Mouse (Mus musculus): Measurements from ENCODE around the gene Aldh1a2. TPM values are rescaled to one million over a fixed set of nuclear protein-coding genes. Genes with fewer than 3 reads are reported as not detected.

Gene Aldh1a2
- polyA plus RNA-seq, 1 experiment from 2014 or later = 333 TPM

DNA sequence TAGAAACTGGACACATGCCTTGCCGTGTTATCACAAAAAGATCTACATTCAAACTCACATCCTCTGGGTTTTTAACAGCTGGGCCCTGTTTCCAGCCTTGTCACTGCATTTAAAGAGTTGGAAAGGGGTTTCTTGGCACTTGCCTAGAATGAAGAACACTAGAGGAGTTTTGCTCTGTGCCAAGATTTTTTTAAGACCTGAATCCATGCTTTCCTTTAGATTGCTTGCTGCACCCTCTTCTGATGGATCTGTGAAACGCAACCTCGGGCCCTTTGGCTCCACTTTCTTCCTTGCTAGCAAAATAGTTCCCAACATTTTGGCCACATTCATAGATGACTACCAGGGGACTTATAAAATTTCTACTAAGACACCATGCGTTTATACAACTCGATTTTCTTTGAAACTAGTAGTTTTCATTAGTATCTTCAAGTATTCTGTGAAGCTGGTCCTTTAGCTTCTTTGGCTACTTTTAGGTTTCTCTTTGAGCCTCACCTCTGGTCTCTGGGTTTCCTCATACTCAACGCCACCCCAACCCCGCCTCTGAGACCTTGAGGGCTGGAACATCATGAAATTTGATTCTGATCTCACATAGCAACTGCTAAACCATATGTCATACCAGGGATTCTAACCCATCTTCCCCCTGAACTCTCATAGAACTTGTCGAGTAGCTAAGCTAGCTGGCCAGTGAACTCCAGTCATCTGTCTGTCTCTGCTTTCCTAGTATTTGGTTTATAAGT, 35.5 kb upstream of the Aldh1a2 start:
- Histone ChIP-seq H3K9ac (replicated peaks; ENCODE audit: low read length) (no peak overlapping the region), H3K4me2 (replicated peaks; ENCODE audit: low read depth, low read length) (no peak overlapping the region), H3K4me3 (ENCODE audit: low read length) (no peak overlapping the region), H3K27me3 (ENCODE audit: insufficient read depth, low read length) (no peaks in the 10 kb centered on the region), H3K36me3 (ENCODE audit: insufficient read depth, low read length) (no peaks in the 10 kb centered on the region), H3K9me3 (ENCODE audit: low read length) (peaks cover 4% of the 10 kb centered on the region; the same call in 1 of the 2 replicates), H3K27ac (ENCODE audit: low read length) (no peak overlapping the region), H3K4me1 (ENCODE audit: insufficient read depth, low read length) (no peaks in the 10 kb centered on the region)
- WGBS = 61% methylated on average over 8 of the region's 8 CpGs
- ATAC-seq (ENCODE audit: low FRiP score, low TSS enrichment) = no peak

DNA sequence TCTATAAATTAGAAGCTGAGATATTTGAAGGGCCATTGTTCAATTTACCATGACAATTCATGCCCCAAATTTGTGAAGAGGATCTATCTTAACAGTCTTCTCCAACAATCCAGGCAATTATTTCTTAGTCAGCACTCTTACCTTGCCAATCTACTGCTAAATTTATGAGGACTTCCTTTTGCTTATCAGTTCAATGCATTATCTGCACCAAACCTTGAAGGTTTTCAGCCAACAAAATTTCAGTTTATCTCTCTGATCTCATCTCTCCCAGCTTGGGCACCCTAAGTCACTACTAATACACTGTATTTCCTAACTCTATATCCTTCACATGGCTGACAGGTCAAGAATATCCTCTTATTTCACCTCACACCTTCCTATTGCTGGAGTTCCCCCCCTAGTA, 30.3 kb upstream of the Aldh1a2 start:
- Histone ChIP-seq H3K4me1 (ENCODE audit: insufficient read depth, low read length) (no peaks in the 10 kb centered on the region), H3K27me3 (ENCODE audit: insufficient read depth, low read length) (no peaks in the 10 kb centered on the region), H3K27ac (ENCODE audit: low read length) (no peak overlapping the region), H3K4me3 (ENCODE audit: low read length) (no peak overlapping the region), H3K9ac (replicated peaks; ENCODE audit: low read length) (no peak overlapping the region), H3K9me3 (ENCODE audit: low read length) (peaks cover 4% of the 10 kb centered on the region; the same call in 1 of the 2 replicates), H3K4me2 (replicated peaks; ENCODE audit: low read depth, low read length) (no peak overlapping the region), H3K36me3 (ENCODE audit: insufficient read depth, low read length) (no peaks in the 10 kb centered on the region)
- ATAC-seq (ENCODE audit: low FRiP score, low TSS enrichment) = no peak

DNA sequence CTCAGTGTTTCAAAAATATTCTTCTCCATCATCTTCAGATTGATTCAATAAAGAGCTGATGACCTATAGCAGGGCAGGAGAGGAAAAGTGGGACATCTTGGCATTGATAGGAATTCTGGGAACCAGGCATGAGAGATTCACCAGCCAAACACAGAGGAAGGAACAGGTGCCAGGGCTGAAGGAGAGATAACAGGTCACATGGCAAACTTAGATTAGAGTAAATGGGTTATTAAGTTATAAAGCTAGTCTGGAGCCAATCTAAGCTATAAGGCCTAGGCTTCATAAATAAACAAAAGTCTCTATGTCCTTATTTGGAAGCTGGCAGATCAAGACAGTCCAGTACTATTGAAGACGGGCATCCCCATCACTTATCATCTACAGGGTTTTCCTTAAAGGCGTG, 29.8 kb upstream of the Aldh1a2 start:
- Histone ChIP-seq H3K9ac (replicated peaks; ENCODE audit: low read length) (no peak overlapping the region), H3K4me2 (replicated peaks; ENCODE audit: low read depth, low read length) (no peak overlapping the region), H3K36me3 (ENCODE audit: insufficient read depth, low read length) (no peaks in the 10 kb centered on the region), H3K4me1 (ENCODE audit: insufficient read depth, low read length) (no peaks in the 10 kb centered on the region), H3K9me3 (ENCODE audit: low read length) (peaks cover 4% of the 10 kb centered on the region; the same call in 1 of the 2 replicates), H3K27me3 (ENCODE audit: insufficient read depth, low read length) (no peaks in the 10 kb centered on the region), H3K4me3 (ENCODE audit: low read length) (no peak overlapping the region), H3K27ac (ENCODE audit: low read length) (no peak overlapping the region)
- ATAC-seq (ENCODE audit: low FRiP score, low TSS enrichment) = no peak
- WGBS = 85% methylated on average over 2 of the region's 2 CpGs

DNA sequence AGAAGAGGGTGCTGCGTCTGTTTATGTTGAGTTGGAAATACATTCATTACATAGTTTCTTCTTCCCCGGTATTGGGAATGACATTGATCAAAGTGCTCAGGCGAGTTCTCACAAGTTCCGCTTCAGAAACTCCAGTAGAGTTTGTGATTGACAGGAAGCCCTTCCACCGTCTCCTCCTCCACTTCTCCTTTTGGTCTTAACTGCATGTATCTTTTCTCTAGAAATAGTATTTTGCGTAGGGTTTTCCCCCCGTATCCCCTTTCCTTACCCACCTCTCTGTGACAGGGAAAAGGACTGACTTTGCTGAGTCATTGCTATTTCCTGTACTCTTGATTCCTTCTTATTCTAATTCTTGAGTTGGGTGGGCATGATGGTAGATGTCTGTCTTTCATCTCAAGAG, 28.2 kb upstream of the Aldh1a2 start:
- ATAC-seq (ENCODE audit: low FRiP score, low TSS enrichment) = no peak
- Histone ChIP-seq H3K4me1 (ENCODE audit: insufficient read depth, low read length) (no peaks in the 10 kb centered on the region), H3K4me2 (replicated peaks; ENCODE audit: low read depth, low read length) (no peak overlapping the region), H3K4me3 (ENCODE audit: low read length) (no peak overlapping the region), H3K9ac (replicated peaks; ENCODE audit: low read length) (no peak overlapping the region), H3K27me3 (ENCODE audit: insufficient read depth, low read length) (no peaks in the 10 kb centered on the region), H3K9me3 (ENCODE audit: low read length) (peaks cover 4% of the 10 kb centered on the region; the same call in 1 of the 2 replicates), H3K27ac (ENCODE audit: low read length) (no peak overlapping the region), H3K36me3 (ENCODE audit: insufficient read depth, low read length) (no peaks in the 10 kb centered on the region)
- WGBS = 83% methylated on average over 7 of the region's 7 CpGs

DNA sequence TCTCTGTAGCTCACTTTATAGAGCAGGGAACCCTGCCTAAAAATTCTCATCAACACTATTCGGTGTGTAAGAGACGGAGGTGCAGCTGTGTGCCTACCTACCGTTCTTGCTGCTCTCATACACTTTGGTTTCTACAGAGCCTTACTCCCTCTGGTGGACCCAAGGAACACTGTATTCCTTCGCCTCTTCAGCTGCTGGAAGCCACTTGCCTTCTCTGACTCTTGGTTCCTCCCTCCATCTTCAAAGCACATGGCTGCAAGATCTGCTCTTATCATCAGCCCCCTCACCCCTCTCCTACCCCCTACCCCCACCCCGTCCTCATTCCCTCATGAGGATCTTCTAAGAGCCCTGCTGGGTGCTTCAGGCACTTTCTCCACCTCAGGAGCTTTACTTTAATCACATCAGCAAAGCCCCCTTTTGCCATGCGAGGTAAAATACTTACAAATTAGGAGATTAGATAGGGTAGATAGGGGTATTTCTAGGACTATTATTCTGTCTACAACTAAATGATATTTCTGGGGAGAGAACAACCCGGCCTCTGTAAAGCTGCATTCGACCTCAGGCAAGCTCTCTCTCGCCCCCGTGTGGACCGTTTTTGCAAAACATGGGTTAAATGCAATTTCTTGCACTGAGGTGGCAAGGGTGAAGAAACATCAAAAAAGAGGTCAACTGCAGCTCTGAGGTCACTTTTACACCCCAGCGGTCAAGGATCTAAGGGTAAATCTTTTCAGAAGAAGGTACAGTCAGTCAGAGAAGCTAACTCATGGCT, 26.8 kb upstream of the Aldh1a2 start:
- peak overlapping the region; percentile 42 for H3K4me2 ChIP-seq (replicated peaks; ENCODE audit: low read depth, low read length)
- ATAC-seq (ENCODE audit: low FRiP score, low TSS enrichment) = peak; percentile 77; the same call in 1 of the 2 replicates
- H3K9ac ChIP-seq (replicated peaks; ENCODE audit: low read length) = 0 out of 2 replicates have a peak overlapping the region, but pooled peaks have one; percentile 28
- WGBS = 9% methylated on average over 12 of the region's 12 CpGs
- no peak overlapping the region for H3K4me3 ChIP-seq (ENCODE audit: low read length)
- no peaks in the 10 kb centered on the region for H3K36me3 ChIP-seq (ENCODE audit: insufficient read depth, low read length)
- H3K27ac ChIP-seq (ENCODE audit: low read length) = no peak overlapping the region
- no peaks in the 10 kb centered on the region for H3K27me3 ChIP-seq (ENCODE audit: insufficient read depth, low read length)
- H3K4me1 ChIP-seq (ENCODE audit: insufficient read depth, low read length) = no peaks in the 10 kb centered on the region
- H3K9me3 ChIP-seq (ENCODE audit: low read length) = no peaks in the 10 kb centered on the region

DNA sequence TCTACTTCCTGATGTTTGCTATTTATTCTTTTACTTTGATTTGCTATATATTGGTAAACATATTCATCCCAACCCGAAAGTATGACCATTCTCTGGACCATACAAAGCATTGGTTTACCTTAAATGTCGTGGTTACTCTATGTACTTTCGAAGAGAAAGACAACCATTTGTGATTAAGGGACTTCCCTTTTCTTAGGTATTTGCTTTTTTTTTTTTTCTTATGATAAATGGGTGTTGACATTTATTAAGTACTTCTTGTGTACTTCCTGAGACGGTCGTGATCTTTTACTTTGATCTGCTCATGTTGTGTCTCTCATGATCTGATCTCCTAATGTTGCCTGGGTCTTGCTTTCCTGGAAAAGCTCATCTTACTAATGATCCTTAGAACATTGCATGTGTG, 16.8 kb upstream of the Aldh1a2 start:
- H3K9me3 ChIP-seq (ENCODE audit: low read length) = no peaks in the 10 kb centered on the region
- ATAC-seq (ENCODE audit: low FRiP score, low TSS enrichment) = no peak
- H3K27me3 ChIP-seq (ENCODE audit: insufficient read depth, low read length) = no peaks in the 10 kb centered on the region
- H3K4me2 ChIP-seq (replicated peaks; ENCODE audit: low read depth, low read length) = no peak overlapping the region
- no peak overlapping the region for H3K4me3 ChIP-seq (ENCODE audit: low read length)
- H3K36me3 ChIP-seq (ENCODE audit: insufficient read depth, low read length) = no peaks in the 10 kb centered on the region
- no peak overlapping the region for H3K9ac ChIP-seq (replicated peaks; ENCODE audit: low read length)
- H3K27ac ChIP-seq (ENCODE audit: low read length) = no peak overlapping the region
- 80% methylated on average over 5 of the region's 5 CpGs for WGBS
- peaks cover 6% of the 10 kb centered on the region for H3K4me1 ChIP-seq (ENCODE audit: insufficient read depth, low read length)

DNA sequence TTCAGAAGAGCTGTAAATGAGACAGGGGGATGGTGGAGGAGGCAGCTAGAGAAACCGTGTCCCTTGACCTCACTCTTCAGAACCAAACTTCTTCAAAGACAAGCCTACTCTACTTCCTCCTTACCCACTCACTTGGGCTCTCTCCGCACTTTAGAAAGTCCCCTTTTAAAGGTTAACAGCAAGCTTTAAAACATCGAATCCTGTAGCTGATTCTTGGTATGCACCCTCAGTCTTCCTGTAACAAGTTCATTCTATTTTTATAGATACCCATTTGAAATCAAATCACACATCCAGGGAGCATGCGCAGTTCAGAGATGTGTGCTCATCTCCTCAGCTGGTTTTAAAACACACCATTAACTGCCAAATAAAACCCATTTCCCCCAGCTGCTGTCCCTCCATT, 13.3 kb upstream of the Aldh1a2 start:
- H3K9me3 ChIP-seq (ENCODE audit: low read length) = no peaks in the 10 kb centered on the region
- no peak for ATAC-seq (ENCODE audit: low FRiP score, low TSS enrichment)
- no peaks in the 10 kb centered on the region for H3K27me3 ChIP-seq (ENCODE audit: insufficient read depth, low read length)
- H3K27ac ChIP-seq (ENCODE audit: low read length) = no peak overlapping the region
- no peaks in the 10 kb centered on the region for H3K36me3 ChIP-seq (ENCODE audit: insufficient read depth, low read length)
- 69% methylated on average over 4 of the region's 4 CpGs for WGBS
- no peak overlapping the region for H3K4me3 ChIP-seq (ENCODE audit: low read length)
- peaks cover 7% of the 10 kb centered on the region for H3K4me1 ChIP-seq (ENCODE audit: insufficient read depth, low read length)
- H3K9ac ChIP-seq (replicated peaks; ENCODE audit: low read length) = no peak overlapping the region
- no peak overlapping the region for H3K4me2 ChIP-seq (replicated peaks; ENCODE audit: low read depth, low read length)

DNA sequence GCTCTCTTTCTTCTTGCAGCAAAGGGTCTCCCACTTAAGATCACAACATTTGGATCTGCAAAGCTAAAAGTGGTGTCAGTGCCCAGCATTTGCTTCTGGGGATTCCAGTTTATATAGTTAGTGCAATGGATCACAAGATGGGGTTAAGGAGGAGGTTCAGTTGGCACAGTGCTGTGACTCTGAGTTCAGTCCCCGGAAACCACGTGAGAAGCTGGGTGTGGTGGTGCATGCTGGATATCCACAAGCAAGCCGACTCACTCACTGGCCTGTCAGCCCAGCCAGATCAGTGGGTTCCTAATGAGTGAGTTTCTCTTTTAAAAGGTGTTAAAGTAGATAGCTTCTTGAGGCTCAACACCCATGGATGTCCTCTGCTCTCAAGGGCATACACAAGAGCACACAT, 6.3 kb upstream of the Aldh1a2 start:
- no peak overlapping the region for H3K4me2 ChIP-seq (replicated peaks; ENCODE audit: low read depth, low read length)
- H3K27me3 ChIP-seq (ENCODE audit: insufficient read depth, low read length) = peaks cover 1% of the 10 kb centered on the region; the same call in 1 of the 2 replicates
- no peaks in the 10 kb centered on the region for H3K9me3 ChIP-seq (ENCODE audit: low read length)
- no peak overlapping the region for H3K9ac ChIP-seq (replicated peaks; ENCODE audit: low read length)
- H3K36me3 ChIP-seq (ENCODE audit: insufficient read depth, low read length) = no peaks in the 10 kb centered on the region
- H3K4me3 ChIP-seq (ENCODE audit: low read length) = no peak overlapping the region
- no peaks in the 10 kb centered on the region for H3K4me1 ChIP-seq (ENCODE audit: insufficient read depth, low read length)
- no peak for ATAC-seq (ENCODE audit: low FRiP score, low TSS enrichment)
- no peak overlapping the region for H3K27ac ChIP-seq (ENCODE audit: low read length)
- WGBS = 63% methylated on average over 3 of the region's 3 CpGs

DNA sequence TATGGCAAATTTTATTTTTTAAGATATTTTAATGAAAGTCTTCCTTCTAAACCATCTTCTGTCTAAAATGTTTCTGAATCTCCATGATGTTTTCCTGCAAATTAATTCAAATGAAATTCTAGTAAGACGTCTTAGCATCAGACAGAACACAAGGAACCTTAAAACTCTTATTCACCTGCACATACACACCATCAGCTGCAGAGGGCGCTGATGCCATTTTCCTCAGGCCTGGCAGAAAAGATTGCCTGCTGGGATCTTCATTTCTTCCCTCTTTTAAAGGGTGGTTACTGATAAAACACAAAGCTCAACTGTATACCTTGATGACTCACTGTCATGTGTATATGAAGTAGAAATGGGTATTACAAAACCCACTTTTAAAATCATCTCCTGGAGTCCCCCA, 4.7 kb upstream of the Aldh1a2 start:
- no peak overlapping the region for H3K4me2 ChIP-seq (replicated peaks; ENCODE audit: low read depth, low read length)
- no peaks in the 10 kb centered on the region for H3K9me3 ChIP-seq (ENCODE audit: low read length)
- H3K27ac ChIP-seq (ENCODE audit: low read length) = no peak overlapping the region
- ATAC-seq (ENCODE audit: low FRiP score, low TSS enrichment) = no peak
- H3K36me3 ChIP-seq (ENCODE audit: insufficient read depth, low read length) = no peaks in the 10 kb centered on the region
- H3K4me3 ChIP-seq (ENCODE audit: low read length) = no peak overlapping the region
- no peaks in the 10 kb centered on the region; the same call in 1 of the 2 replicates for H3K4me1 ChIP-seq (ENCODE audit: insufficient read depth, low read length)
- peaks cover 9% of the 10 kb centered on the region; the same call in 1 of the 2 replicates for H3K27me3 ChIP-seq (ENCODE audit: insufficient read depth, low read length)
- WGBS = 16% methylated on average over 2 of the region's 2 CpGs
- H3K9ac ChIP-seq (replicated peaks; ENCODE audit: low read length) = no peak overlapping the region

DNA sequence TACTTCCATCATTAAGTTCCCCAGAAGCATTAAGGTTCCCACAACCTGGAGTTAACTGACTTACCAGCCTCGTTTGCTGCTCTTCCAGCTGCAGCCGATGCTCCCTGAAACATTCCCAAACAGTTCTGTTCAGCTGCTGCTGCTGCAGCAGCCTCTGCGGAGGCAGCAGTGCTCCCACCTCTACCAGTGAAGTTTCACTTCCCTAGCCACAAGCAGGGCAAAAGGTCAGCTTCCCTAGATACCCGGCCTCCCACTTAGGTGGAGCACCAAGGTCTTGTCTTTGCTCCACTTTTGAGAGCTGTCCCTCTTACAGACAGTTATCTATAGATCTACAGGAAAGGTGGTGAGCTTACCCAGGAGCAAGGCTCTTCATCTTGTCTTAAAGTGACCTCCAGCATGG, 2.0 kb upstream of the Aldh1a2 start:
- ATAC-seq (ENCODE audit: low FRiP score, low TSS enrichment) = no peak
- 38% methylated on average over 4 of the region's 4 CpGs for WGBS
- peaks cover 9% of the 10 kb centered on the region; the same call in 1 of the 2 replicates for H3K27me3 ChIP-seq (ENCODE audit: insufficient read depth, low read length)

More for the DNA sequence above, 2.0 kb upstream of the Aldh1a2 start:
- H3K27ac ChIP-seq (ENCODE audit: low read length) = no peak overlapping the region
- no peak overlapping the region for H3K4me3 ChIP-seq (ENCODE audit: low read length)
- H3K4me1 ChIP-seq (ENCODE audit: insufficient read depth, low read length) = no peaks in the 10 kb centered on the region; the same call in 1 of the 2 replicates
- H3K36me3 ChIP-seq (ENCODE audit: insufficient read depth, low read length) = no peaks in the 10 kb centered on the region
- H3K9ac ChIP-seq (replicated peaks; ENCODE audit: low read length) = no peak overlapping the region
- no peak overlapping the region for H3K4me2 ChIP-seq (replicated peaks; ENCODE audit: low read depth, low read length)
- no peaks in the 10 kb centered on the region for H3K9me3 ChIP-seq (ENCODE audit: low read length)
